Mouse (Mus musculus): ENCODE data around the gene Hmgn2. TPM values are rescaled to one million over a fixed set of nuclear protein-coding genes. Genes with fewer than 3 reads are reported as not detected.
"Not testable (repeated sequence)": the region's sequence is repeated elsewhere in the genome, so short reads cannot be mapped to it uniquely, and the experiment has no call there.

Gene Hmgn2
- 100 to 1,000 TPM; 106 to 128 TPM for total RNA-seq (2021)

GRCm38 (mm10) chr4:133968150-133968921 lies at the start of gene Hmgn2:
Hmgn2 (minus strand) TSS chr4:133968650.
- intact Hi-C loops (cut with DNase I), result loop anchor here (2.0 kb wide), 1 partner anchor 32 kb away; the partner anchor contains the start of gene Dhdds
- peak; percentile 26 to 48 for DNase-seq

GRCm38 (mm10) chr4:134017201-134017865 lies 48.9 kb upstream of the Hmgn2 start:
- intact Hi-C loops (cut with DNase I), result no loop called here
- no peak for DNase-seq

- intact Hi-C loops (cut with DNase I), result no loop called here
These were observed 48.3 kb upstream of the Hmgn2 start for GRCm38 (mm10) chr4:134016767-134017166.

GRCm38 (mm10) chr4:134016208-134016607 lies 47.8 kb upstream of the Hmgn2 start:
- DNase-seq, result no peak
- intact Hi-C loops (cut with DNase I), result no loop called here

More at GRCm38 (mm10) chr4:134016767-134017166, 48.3 kb upstream of the Hmgn2 start:
- DNase-seq, result no peak

GRCm38 (mm10) chr4:134012858-134013528 lies 44.5 kb upstream of the Hmgn2 start:
- DNase-seq, result peak in 1 of 2 experiments; percentile 17
- intact Hi-C loops (cut with DNase I), result no loop called here

- intact Hi-C loops (cut with DNase I), result no loop called here
- DNase-seq, result no peak
These were observed 43.3 kb upstream of the Hmgn2 start for GRCm38 (mm10) chr4:134011450-134012414.

GRCm38 (mm10) chr4:134009709-134010108 lies 41.3 kb upstream of the Hmgn2 start:
- intact Hi-C loops (cut with DNase I), result no loop called here
- no peak for DNase-seq

- intact Hi-C loops (cut with DNase I), result no loop called here
- no peak for DNase-seq
These were observed 38.4 kb upstream of the Hmgn2 start for GRCm38 (mm10) chr4:134006845-134007244.

GRCm38 (mm10) chr4:134005581-134006358 lies 37.3 kb upstream of the Hmgn2 start:
- intact Hi-C loops (cut with DNase I), result no loop called here
- DNase-seq, result no peak

GRCm38 (mm10) chr4:134002903-134003302 lies 34.5 kb upstream of the Hmgn2 start:
- intact Hi-C loops (cut with DNase I), result no loop called here
- DNase-seq, result no peak

GRCm38 (mm10) chr4:134002246-134002645 lies 33.8 kb upstream of the Hmgn2 start:
- no peak for DNase-seq
- intact Hi-C loops (cut with DNase I), result no loop called here

- DNase-seq, result no peak
- intact Hi-C loops (cut with DNase I), result loop anchor here (2.0 kb wide), 1 partner anchor 33 kb away; the partner anchor contains the start of gene Hmgn2
These were observed 33.3 kb upstream of the Hmgn2 start for GRCm38 (mm10) chr4:134001710-134002109.

GRCm38 (mm10) chr4:134000466-134001438 lies 32.3 kb upstream of the Hmgn2 start, which contains the start of gene Dhdds:
Dhdds (minus strand) TSS chr4:134000918.
- DNase-seq, result peak; percentile 93 to 94
- intact Hi-C loops (cut with DNase I), result loop anchor here (2.0 kb wide), 1 partner anchor 32 kb away; the partner anchor contains the start of gene Hmgn2

- DNase-seq, result no peak
- intact Hi-C loops (cut with DNase I), result no loop called here
These were observed 26.2 kb upstream of the Hmgn2 start for GRCm38 (mm10) chr4:133994697-133995096.

- intact Hi-C loops (cut with DNase I), result no loop called here
- no peak for DNase-seq
These were observed 22.7 kb upstream of the Hmgn2 start for GRCm38 (mm10) chr4:133991087-133991660.

GRCm38 (mm10) chr4:133990035-133990434 lies 21.6 kb upstream of the Hmgn2 start:
- intact Hi-C loops (cut with DNase I), result no loop called here

GRCm38 (mm10) chr4:133988289-133988688 lies 19.8 kb upstream of the Hmgn2 start:
- DNase-seq; intact Hi-C loops (cut with DNase I): not testable (repeated sequence)

More at GRCm38 (mm10) chr4:133990035-133990434, 21.6 kb upstream of the Hmgn2 start:
- DNase-seq, result no peak

Measured in heart, postnatal 36 days (tissue).